Mouse (Mus musculus): ENCODE data around the gene Acvr1.
A peak's percentile ranks its signal among the peaks of the same experiment; 100 is the strongest.

Acvr1 gene

DNA sequence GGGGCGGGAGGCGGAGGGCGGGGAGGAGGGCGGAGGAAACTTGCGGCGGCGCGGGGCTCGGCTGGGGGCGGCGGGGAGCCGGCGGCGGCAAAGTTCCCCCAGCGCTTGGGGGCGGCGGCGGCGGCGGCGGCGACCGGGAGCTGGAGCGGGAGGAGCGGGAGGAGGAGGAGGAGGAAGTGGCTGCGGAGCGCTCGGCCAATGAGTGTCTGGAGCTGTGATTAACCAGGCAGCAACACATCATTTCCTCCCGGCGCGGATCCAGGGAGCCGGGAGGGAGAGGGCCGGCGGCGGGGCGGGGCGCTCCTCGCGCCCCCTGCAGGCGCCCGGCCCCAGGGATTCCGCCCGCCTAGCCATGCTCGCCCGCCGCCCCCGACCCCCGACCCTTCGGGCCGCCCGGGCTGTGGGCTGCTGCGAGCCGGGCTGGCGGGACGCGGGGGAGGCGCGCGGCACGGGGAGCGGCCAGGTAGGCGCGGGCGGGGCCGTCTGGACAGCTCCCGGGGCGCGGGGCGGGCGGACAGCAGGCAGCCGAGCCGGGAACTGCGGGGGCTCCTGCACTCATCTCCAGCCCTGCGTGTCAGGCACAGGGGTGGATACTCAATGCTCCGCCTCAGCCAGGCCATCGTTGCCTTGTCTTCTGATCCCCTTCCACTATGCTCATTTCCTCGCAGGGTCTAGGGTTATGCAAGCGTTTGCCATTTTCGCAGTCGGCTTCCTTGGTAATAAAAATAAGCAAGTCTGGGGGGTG, at the start of gene Acvr1, which contains the start of gene Upp2:
Acvr1 (minus strand) TSS at position 92 of the 745 bp plus-strand sequence.
Upp2 (plus strand) TSS at position 233 of the 745 bp plus-strand sequence.
- peak; percentile 87 for DNase-seq (ENCODE audit: low spot score)

DNA sequence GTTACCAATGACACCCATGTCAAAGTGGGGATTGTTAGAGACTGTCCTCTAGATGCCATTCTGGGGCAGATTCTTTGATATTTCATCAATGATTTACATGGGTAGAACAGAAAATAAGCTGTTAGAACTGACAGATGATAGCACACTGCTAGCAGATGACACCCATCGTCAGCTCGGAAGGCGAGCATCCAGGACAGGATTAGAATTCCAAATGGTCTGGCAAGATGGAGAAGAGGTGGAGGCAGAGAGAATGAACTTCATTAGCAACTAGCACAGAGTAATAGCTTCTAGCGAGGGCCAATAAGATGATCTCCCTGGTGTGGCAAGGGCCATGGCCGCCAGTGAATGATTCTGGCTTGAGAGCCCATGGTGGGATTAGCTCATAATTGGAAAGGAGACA, 48.8 kb upstream of the Acvr1 start:
- no peak for DNase-seq (ENCODE audit: low spot score)

- no peak for DNase-seq (ENCODE audit: low spot score)
Measured at GRCm38 (mm10) chr2:58614851-58615250, 47.9 kb upstream of the Acvr1 start.

DNA sequence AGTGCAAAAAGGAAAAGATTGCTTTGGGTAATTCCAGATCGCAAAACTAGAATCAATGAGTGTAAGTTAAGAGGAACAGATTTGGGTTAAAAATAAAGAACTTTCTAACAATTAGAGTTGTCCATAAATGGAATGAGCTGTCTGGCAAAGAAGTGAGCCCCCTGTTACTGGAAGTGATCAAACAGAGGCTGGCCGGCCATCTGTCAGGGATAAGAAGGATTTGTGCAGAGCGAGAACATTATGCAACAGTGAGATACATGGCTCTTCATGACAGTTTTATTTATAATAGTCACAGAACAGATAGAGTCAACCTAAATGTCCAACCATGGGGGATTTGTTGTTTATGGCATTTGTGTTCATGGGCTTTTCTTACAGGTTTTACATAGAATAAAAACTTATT, 46.8 kb upstream of the Acvr1 start:
- no peak for DNase-seq (ENCODE audit: low spot score)

- DNase-seq (ENCODE audit: low spot score), result no peak
Measured at GRCm38 (mm10) chr2:58604791-58605190, 37.8 kb upstream of the Acvr1 start.

- DNase-seq (ENCODE audit: low spot score), result no peak
Measured at GRCm38 (mm10) chr2:58603379-58603778, 36.4 kb upstream of the Acvr1 start.

- DNase-seq (ENCODE audit: low spot score), result no peak
Measured at GRCm38 (mm10) chr2:58601382-58601781, 34.4 kb upstream of the Acvr1 start.

DNA sequence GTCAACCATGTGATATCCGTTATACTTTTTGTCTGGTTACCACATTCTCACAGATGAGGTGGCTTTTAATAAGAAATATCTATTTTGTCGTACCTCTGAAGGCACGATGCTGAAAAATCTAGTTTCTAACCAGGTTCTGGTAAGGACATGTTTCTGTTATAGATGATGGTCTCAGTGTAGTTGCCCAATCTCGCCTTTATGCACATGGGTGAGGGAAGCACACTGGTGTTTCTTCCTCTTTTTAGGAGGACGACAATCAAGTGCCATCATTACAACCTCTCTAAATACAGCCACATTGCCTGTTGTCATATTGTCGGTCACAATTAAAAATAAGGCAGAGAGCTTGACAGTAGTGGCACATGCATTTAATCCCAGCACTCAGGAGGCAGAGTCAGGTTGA, 32.7 kb upstream of the Acvr1 start:
- no peak for DNase-seq (ENCODE audit: low spot score)

DNA sequence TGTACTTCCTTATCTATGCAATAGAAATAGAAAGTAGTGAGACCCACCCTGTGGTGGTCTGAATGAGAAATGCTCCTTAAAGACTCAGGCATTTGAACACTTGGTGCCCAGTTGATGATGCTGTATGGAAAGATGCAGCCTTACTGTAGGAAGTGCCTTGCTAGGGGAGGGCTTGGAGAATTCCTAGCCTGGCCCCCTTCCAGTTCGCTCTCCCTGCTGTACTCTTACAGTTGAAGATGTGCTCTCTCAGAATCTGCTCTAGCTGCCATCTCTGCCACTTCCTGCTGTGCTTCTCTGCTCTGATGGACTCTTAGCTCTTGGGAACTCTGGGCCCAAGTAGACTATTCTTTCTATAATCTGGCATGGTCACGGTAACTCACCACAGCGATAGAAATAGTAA, 30.6 kb upstream of the Acvr1 start:
- DNase-seq (ENCODE audit: low spot score), result no peak

- no peak for DNase-seq (ENCODE audit: low spot score)
Measured at GRCm38 (mm10) chr2:58596774-58597342, 29.9 kb upstream of the Acvr1 start.

GRCm38 (mm10) chr2:58595350-58595749, 28.4 kb upstream of the Acvr1 start:
- no peak for DNase-seq (ENCODE audit: low spot score)

- DNase-seq (ENCODE audit: low spot score), result no peak
Measured at GRCm38 (mm10) chr2:58590055-58590454, 23.1 kb upstream of the Acvr1 start.

DNA sequence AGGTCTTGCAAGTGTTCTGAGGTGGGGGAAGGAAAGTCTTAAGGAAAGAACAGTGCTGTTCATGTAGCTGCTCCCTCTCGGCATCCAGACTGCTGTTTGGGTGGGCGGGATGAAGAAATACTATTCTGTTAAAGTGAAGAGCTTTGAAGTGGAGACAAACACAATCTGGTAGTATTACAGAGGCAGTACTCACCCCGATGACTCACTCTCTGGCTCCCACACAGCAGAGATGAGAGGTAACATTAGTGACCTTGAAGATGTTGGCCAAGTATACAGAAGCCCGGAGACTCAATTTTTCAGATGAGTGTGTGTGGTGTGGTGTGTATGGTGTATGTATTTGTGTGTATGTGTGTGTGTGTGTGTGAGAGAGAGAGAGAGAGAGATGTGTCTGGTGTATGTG, 22.7 kb upstream of the Acvr1 start:
- no peak for DNase-seq (ENCODE audit: low spot score)

DNA sequence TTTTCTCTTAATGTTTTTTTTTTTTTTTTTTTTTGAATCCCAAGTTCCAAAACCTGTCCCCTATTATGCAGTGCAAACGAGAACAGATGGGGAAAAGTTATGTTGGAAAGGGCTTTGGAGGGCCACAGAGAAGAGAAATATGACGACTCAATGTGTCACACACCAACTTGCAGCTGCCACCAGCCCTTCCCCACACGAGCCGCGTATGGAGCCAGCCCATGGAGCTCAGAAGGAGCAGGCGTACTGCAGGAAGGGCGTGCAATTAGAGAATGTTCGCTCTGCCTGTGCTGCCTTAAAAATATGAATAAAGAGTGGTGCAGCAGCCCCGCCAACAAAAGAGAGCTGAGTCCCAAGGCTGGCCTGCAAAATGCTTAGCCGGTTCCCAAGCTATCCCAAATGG, 19.4 kb upstream of the Acvr1 start:
- no peak for DNase-seq (ENCODE audit: low spot score)

DNA sequence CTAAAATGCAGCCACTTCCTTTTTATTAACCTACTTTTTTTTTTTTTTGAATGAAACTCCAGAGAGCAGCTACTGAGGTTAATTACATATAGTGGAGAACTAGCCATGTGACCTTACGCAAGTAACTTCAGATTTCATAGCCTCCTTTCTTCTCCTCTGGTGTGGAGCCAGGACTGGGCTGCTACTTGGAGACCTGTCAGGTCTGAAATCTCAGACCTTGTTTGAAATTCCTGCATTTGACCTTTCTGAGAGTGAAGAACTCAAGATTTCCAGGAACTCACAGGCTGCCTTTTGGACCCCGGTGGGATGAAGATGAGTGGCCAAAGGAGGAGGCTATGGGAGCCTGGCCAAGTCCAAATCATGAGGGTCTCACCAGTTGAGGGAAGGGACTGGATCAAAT, 7.2 kb upstream of the Acvr1 start:
- DNase-seq (ENCODE audit: low spot score), result no peak

GRCm38 (mm10) chr2:58568841-58569645, 2.1 kb upstream of the Acvr1 start:
- no peak for DNase-seq (ENCODE audit: low spot score)

DNA sequence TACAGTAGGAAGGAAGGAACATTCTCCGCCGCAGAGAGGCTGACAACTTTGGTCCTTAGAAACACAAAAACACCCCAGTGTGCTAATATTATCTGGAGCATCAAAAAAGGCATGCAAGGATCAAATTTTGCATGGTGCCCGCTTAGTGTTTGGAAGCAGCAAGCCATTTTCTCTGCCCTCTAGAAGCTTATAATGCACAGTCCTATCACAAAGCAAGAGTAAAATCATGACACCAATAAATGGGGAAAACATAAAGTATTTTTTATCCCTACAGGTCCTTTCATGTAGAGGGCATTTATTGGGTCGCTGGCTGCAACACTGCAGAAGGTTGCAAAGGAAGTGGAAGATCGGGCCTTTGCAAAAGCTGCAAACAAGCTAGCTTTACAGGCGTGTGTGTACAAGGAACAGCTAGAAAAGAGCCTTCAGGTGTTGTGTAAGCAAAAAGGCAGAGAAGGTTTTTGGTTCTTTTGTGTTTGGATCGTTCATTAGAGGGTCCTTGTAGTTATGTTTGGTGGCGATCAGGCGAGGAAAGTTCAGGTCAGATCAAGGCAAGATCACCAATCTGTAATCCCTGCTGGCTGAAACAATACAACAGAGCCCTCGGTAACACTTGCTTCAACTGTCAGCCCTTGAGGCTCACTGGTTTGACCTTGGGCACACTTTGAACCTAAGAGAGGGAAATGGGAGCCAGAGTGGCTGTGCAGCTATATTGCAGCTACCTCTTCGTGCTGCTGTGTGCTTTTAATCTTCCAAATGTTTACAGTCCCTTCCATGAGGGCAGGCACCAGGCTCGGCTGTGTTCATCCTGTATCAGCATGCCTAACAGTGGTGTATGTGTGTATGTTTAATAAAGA, 1.1 kb upstream of the Acvr1 start:
- peak; percentile 13 for DNase-seq (ENCODE audit: low spot score)

DNA sequence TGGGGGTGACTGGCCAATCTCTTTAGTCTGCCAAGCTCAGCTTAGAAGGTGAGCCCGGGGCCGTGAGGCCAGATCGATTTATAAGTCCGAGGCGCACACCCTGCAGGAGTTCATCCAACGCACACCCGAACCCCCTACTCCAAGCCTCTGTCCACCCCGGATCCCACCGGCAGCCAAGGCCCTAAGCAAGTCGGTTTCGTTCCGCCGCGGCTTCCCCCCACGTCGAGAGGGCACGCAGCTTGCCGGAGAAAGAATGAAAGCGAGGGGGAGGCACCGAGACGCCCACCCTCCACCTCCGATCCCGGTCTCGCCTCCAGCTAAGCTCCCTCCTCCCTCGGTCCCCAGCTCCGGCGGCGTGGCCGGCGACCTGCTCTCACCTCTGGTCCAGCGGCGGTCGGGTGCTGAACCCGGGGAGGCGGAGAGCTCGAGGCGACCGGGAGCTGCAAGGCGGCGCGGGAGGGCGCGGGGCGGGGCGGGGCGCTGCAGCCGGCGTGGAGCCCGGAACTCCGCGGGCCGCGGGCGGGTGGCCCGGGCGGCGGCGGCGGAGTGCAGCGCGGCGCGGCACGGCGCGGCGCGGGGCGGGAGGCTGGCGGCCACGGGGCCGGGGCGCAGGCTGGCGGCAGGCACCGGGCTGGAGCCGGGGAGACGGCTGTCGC, 419 bp downstream of the Acvr1 start:
- peak; percentile 60 for DNase-seq (ENCODE audit: low spot score)

GRCm38 (mm10) chr2:58566049-58566409, 928 bp downstream of the Acvr1 start:
- DNase-seq (ENCODE audit: low spot score), result no peak

- no peak for DNase-seq (ENCODE audit: low spot score)
Measured at GRCm38 (mm10) chr2:58565267-58565666, 1.7 kb downstream of the Acvr1 start.

DNA sequence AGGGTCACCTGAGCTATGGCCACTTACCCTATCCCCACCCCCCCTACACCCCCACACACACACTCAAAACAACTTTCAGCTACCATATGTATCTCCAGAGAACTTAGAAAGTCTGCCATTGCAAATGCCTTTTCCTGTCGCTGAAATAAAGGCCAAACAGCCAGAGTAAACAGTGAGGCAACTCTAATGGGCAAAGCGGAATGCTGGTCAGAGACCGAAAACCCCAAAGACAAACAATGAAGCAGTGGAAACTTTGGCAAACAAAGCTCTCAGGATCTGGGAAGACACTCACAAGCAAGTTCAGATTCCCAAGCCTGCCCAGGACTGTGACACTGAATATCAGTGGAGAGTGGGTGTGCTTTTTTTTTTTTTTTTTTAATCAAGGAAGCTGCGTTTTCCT, 4.8 kb downstream of the Acvr1 start:
- peak; percentile 68 for DNase-seq (ENCODE audit: low spot score)

Measured in yolk sac, embryonic 10.5 days (tissue).